Mouse (Mus musculus): ENCODE results near the gene Sgf29.

DNA sequence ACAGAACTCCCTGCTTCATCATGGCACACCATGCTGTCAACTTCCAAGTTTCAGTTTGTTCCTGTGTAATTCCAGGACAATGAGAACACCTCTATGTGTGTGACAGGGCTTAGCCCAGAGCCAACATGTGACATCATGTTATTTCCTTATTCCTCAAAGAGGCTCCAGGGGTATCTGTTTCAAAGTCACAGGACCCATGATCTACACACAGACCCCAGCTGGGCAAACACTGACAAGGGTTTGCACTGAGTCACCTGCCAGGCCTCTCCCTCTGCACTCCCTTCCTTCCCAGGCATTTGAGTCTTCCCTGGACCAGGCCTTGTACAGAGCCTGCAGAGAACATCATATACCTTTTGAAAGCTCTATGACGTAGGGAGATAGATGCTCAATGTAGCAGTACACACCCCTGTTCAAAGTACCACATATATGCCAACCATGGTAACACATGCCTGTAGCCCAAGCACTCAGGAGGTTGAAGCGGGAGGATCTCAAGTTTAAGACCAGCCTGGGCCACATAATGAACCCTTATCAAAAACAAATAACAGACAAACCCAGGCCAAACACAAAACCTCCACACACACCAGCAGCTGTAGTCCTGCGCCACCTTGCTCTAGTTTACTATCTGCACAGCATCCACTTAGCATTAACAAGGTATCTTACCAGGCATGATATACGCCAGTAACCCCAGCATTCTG, 18.1 kb upstream of the Sgf29 start, which contains the start of gene Nupr1:
- TF ChIP-seq CTCF (IDR thresholded peaks at IDR 0.05; ENCODE audit: low read depth), result peak; percentile 12; the same call in 1 of the 2 replicates
- no peak for TF ChIP-seq EP300 (optimal IDR thresholded peaks at IDR 0.05)

Measured in stomach, postnatal 0 days (tissue).